Mouse (Mus musculus) ovary, postnatal 14 days (tissue): ENCODE measurements around the gene Ccdc15.

Experiments
- DNase-seq: peaks from one replicate; pipeline ENCODE4 v3.0.0; 2022; ENCODE audit warnings: low spot score

The Ccdc15 gene

GRCm38 (mm10) chr9:37347988-37348642, at the start of gene Ccdc15:
Gene Ccdc15 (minus strand): TSS chr9:37348432.
- peak; percentile 96 for DNase-seq

DNA sequence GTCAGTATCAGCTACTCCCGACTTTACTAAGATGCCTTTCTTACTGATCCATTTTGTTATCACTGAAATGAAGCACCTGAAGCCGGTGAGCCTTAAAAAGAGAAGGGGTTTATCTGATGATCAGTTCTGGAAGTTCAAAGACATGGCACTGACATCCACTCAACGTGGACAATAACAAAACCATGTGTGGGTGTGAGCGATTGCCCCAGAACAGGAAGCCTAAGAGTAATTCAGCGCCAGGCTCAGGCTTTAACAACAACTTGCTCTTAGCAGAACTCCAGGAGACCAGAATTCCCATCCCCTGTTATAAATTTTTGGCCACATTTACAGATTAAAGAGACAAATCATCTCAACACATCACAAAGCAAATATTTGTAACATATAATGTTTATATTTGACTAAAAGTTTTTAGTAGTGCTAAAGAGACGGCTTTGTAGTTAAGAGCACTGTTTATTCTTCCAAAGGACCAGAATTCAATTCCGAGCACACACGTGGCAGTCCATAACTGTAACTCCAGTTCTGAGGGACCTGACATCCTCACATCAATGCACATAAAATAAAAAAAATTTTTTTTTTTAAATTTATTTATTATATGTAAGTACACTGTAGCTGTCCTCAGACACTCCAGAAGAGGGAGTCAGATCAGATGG, 45.4 kb upstream of the Ccdc15 start:
- DNase-seq: no peak

GRCm38 (mm10) chr9:37392071-37392470, 43.8 kb upstream of the Ccdc15 start:
- no peak for DNase-seq

GRCm38 (mm10) chr9:37390891-37391290, 42.7 kb upstream of the Ccdc15 start:
- DNase-seq: no peak

DNA sequence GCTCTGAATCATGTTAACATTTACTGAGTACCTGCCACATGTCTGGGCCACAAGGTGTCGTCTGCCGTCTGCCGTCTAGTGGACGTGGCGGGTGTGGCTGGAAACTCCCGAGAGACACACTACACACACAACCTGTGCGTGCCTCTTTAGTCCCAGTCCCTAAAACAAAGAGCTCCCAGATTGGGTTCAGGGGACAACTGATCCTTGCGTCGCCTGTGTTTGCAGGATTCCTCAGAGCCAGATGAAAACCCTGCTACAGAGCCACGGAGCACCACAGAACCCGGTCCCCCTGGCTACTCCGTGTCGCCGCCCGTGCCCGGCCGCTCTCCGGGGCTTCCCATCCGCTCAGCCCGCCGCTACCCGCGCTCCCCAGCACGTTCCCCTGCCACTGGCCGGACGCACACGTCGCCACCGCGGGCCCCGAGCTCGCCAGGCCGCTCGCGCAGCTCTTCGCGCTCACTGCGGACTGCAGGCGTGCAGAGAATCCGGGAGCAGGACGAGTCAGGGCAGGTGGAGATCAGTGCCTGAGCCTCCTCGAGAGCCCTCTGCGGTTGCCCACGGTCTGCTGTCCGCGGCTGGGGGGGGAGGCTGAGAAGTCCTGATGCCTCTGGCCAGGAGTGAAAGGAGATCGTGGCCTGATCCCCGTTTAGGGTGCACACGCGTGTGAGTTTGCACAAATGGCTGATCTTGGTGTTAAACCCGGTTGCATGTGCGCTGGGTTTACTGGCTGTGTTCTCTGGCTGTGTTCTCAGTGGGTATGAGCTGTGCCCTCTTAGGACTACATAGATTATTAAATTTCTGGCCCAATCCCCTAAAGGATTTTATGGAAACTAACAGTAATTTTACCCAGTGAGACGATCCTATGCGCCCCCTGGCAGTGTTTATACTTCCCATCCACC, 36.3 kb upstream of the Ccdc15 start:
- DNase-seq: peak; percentile 15

DNA sequence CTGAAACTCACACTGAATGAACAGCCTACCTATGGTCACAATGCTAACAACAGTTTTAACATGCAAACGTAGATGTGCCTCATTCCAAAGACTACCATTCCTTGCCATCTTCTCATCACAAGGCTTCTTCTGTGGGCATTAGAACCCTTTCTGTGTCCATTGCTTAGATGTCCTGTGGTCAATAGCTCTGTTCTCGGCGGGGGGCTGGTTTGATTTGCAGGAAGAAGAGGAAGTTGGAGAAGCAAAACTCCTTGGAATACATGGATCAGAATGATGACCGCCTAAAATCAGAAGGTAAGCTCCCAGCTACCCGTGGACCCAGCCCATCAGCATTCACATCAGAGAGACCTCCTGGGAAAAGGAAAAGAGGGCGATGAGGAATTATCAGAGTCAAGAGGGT, 34.9 kb upstream of the Ccdc15 start:
- DNase-seq: no peak

DNA sequence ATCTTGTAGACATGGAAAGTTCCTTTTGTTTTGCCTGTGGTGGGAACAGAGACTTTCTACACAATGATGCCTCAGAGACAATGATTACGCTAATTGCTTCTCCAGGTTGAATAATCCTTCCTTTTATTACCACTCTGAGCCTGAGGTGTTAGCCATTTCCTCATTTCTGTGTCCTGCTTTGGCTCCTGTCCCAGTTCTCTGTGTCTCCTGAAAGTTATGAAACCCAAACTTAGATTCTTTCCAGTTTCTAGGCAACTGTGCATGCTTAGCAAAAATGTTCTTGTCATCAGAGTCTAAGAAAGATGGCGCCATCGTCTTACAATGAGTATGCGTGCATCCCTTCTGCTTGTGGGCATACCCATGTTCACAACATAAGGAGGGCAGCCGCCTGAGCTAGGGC, 27.5 kb upstream of the Ccdc15 start:
- no peak for DNase-seq

- no peak for DNase-seq
Observed at GRCm38 (mm10) chr9:37371232-37371801, 23.1 kb upstream of the Ccdc15 start.

- DNase-seq: no peak
Observed at GRCm38 (mm10) chr9:37368860-37369259, 20.6 kb upstream of the Ccdc15 start.

GRCm38 (mm10) chr9:37368081-37368830, 20.0 kb upstream of the Ccdc15 start:
- DNase-seq: no peak

- no peak for DNase-seq
Observed at GRCm38 (mm10) chr9:37367301-37368080, 19.3 kb upstream of the Ccdc15 start, which contains the start of gene Hepacam. Gene Hepacam (plus strand): TSS chr9:37367351.

DNA sequence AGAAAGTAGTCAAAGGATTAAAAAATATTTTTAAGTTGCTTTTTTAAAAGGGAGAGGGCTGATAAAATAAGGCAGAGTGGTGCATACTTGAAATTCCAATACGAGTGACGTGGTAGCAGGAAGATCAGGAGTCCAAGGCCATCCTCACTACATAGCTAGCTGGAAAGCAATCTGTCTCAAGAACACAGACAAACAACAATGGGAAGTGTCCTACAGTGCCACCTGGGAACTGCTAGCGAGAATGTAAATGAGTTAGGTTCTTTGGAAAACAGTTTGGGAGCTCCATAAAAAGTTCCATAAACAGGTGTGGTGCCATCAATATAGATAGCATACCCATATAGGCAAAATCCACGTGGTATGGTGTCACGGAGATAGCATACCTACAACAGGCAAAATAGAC, 17.5 kb upstream of the Ccdc15 start:
- no peak for DNase-seq

DNA sequence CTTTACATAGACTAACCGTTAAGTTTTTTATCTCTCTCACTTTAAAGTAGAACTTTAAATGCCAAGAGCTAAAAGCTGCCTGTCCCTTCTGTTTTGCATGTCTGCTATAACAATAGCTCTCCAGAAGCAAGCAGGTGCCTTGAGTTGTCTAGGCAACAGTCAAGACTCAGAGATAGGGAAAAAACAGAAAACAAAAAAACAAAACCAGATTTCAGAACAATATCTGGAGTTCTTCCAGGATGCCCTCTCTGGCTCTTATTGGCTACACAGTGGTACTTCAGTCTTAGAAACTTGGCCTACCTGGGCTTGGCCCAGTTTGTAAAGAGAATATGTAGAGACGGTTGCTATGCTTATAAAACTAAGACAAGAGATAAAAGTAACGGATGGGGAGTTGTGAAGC, 16.2 kb upstream of the Ccdc15 start:
- no peak for DNase-seq

- DNase-seq: no peak
Observed at GRCm38 (mm10) chr9:37363551-37363950, 15.3 kb upstream of the Ccdc15 start.

GRCm38 (mm10) chr9:37362881-37363280, 14.6 kb upstream of the Ccdc15 start:
- no peak for DNase-seq

GRCm38 (mm10) chr9:37362084-37362483, 13.9 kb upstream of the Ccdc15 start:
- DNase-seq: no peak

GRCm38 (mm10) chr9:37359331-37360220, 11.3 kb upstream of the Ccdc15 start:
- peak; percentile 31 for DNase-seq

- no peak for DNase-seq
Observed at GRCm38 (mm10) chr9:37358713-37359330, 10.6 kb upstream of the Ccdc15 start.

GRCm38 (mm10) chr9:37354485-37354884, 6.3 kb upstream of the Ccdc15 start:
- no peak for DNase-seq
